ENCODE assay signal across 20 mouse cellular contexts in the genomic region with DNA sequence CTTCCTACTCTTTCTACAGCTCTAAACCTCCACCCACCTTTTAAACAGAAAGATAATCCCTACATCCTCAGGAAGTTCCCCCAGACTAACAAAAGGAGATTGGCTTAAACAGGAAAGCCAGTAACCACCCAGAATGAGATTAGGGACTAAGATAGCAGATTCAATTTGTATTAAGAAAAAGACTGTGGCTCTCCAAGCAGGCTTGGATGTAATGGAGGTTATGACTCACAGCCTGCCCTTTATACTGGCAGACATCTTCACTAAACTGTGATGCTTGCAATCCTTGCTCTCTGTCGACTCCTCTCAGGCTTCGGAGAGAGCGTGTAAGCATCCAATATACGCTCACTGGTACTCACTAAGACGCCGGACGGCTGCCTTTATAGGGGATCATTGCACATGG.
A peak's percentile ranks its signal among the peaks of the same experiment; 100 is the strongest.
DNase-seq lines count a peak whose midpoint lies in the region; ATAC-seq and TF ChIP-seq lines count a peak whose summit lies in the region.
"Had no signal": no experiment of that assay in that cellular context is flagged by ENCODE, and none has a peak within 500 bp of the region (broad histone marks: within the 10 kb centered on the region; RNA-seq: fewer than 3 reads in every experiment).

No protein-coding gene starts in this region.

- intact Hi-C loops in heart, postnatal 10 days (cut with DNase I), result no loop called here

- no peak for TF ChIP-seq CTCF in hindbrain, postnatal 0 days (IDR thresholded peaks at IDR 0.05; ENCODE audit: low read depth)

- no peak overlapping the region for H3K4me3 ChIP-seq in heart, embryonic 16.5 days (ENCODE audit: low read length)
- H3K4me3 ChIP-seq in midbrain, embryonic 12.5 days, result no peak overlapping the region
- H3K4me3 ChIP-seq in midbrain, embryonic 14.5 days (replicated peaks; ENCODE audit: low read depth, low read length), result no peak overlapping the region
- H3K4me3 ChIP-seq in hindbrain, postnatal 0 days (ENCODE audit: low read length), result no peak overlapping the region
- H3K4me3 ChIP-seq: embryonic facial prominence, embryonic 13.5 days; layer of hippocampus, adult 2 months; liver, embryonic 13.5 days; neural tube, embryonic 12.5 days had no signal

- no peaks in the 10 kb centered on the region; the same call in 1 of the 2 replicates for H3K4me1 ChIP-seq in heart, embryonic 16.5 days (ENCODE audit: control insufficient read depth, insufficient read depth, low read length)
- no peaks in the 10 kb centered on the region; the same call in 1 of the 2 replicates for H3K4me1 ChIP-seq in midbrain, embryonic 12.5 days
- H3K4me1 ChIP-seq in midbrain, embryonic 14.5 days (ENCODE audit: control insufficient read depth, insufficient read depth, low read length), result peaks cover 5% of the 10 kb centered on the region; the same call in 1 of the 2 replicates
- H3K4me1 ChIP-seq in hindbrain, postnatal 0 days (ENCODE audit: insufficient read depth, low read length), result no peaks in the 10 kb centered on the region

- no peaks in the 10 kb centered on the region for H3K27me3 ChIP-seq in heart, embryonic 16.5 days (ENCODE audit: control insufficient read depth, insufficient read depth, low read length)
- no peaks in the 10 kb centered on the region for H3K27me3 ChIP-seq in midbrain, embryonic 12.5 days
- no peaks in the 10 kb centered on the region for H3K27me3 ChIP-seq in midbrain, embryonic 14.5 days (ENCODE audit: control insufficient read depth, insufficient read depth, low read length)
- no peaks in the 10 kb centered on the region for H3K27me3 ChIP-seq in hindbrain, postnatal 0 days (ENCODE audit: insufficient read depth, low read length)
- H3K27me3 ChIP-seq: embryonic facial prominence, embryonic 13.5 days; liver, embryonic 13.5 days; neural tube, embryonic 12.5 days had no signal

- no peak overlapping the region for H3K9ac ChIP-seq in heart, embryonic 16.5 days (ENCODE audit: low read length)
- no peak overlapping the region for H3K9ac ChIP-seq in midbrain, embryonic 12.5 days (replicated peaks)
- no peak overlapping the region for H3K9ac ChIP-seq in midbrain, embryonic 14.5 days (replicated peaks; ENCODE audit: low read length)
- H3K9ac ChIP-seq in hindbrain, postnatal 0 days (replicated peaks; ENCODE audit: low read length), result no peak overlapping the region
- H3K9ac ChIP-seq: embryonic facial prominence, embryonic 13.5 days; forebrain, postnatal 0 days; liver, embryonic 13.5 days; neural tube, embryonic 12.5 days had no signal

- no peak for DNase-seq in frontal cortex, postnatal 36 days (ENCODE audit: low spot score in 2 of 2)
- DNase-seq in heart, postnatal 10 days, result no peak
- DNase-seq in midbrain, embryonic 14.5 days, result no peak
- DNase-seq in hindbrain, postnatal 0 days (ENCODE audit: low spot score), result no peak
- DNase-seq: cerebellum, adult 9-10 months; forebrain, postnatal 0 days; kidney, adult 18-20 months; kidney, postnatal 10 days; liver, embryonic 13.5 days; lung, postnatal 14 days; right cerebral cortex, postnatal 25 days; thymus, postnatal 14 days had no signal

- no peaks in the 10 kb centered on the region for H3K9me3 ChIP-seq in heart, embryonic 16.5 days (replicated peaks; ENCODE audit: control insufficient read depth, low read length)
- no peaks in the 10 kb centered on the region for H3K9me3 ChIP-seq in midbrain, embryonic 12.5 days
- no peaks in the 10 kb centered on the region for H3K9me3 ChIP-seq in midbrain, embryonic 14.5 days (ENCODE audit: control insufficient read depth, low read length)
- no peaks in the 10 kb centered on the region for H3K9me3 ChIP-seq in hindbrain, postnatal 0 days (ENCODE audit: low read length)
- H3K9me3 ChIP-seq: embryonic facial prominence, embryonic 13.5 days; liver, embryonic 13.5 days; neural tube, embryonic 12.5 days had no signal

- peak; percentile 66 for ATAC-seq in frontal cortex, adult (ENCODE audit: low TSS enrichment)
- ATAC-seq in heart, embryonic 16.5 days (replicated peaks; ENCODE audit: extremely low read depth, insufficient read depth, low FRiP score), result no peak; the same call in 1 of the 2 replicates
- no peak for ATAC-seq in midbrain, embryonic 12.5 days (ENCODE audit: low FRiP score, low read depth)
- no peak for ATAC-seq in midbrain, embryonic 14.5 days (ENCODE audit: low FRiP score, low TSS enrichment)
- no peak for ATAC-seq in activated CD4-positive, CD25-positive, alpha-beta regulatory T cell, adult 4 months
- no peak for ATAC-seq in hindbrain, postnatal 0 days
- ATAC-seq: forebrain, postnatal 0 days had no signal

- H3K4me2 ChIP-seq in heart, embryonic 16.5 days (ENCODE audit: low read depth, low read length), result no peak overlapping the region
- H3K4me2 ChIP-seq in midbrain, embryonic 12.5 days (replicated peaks), result no peak overlapping the region
- no peak overlapping the region for H3K4me2 ChIP-seq in midbrain, embryonic 14.5 days (ENCODE audit: low read length)
- H3K4me2 ChIP-seq in hindbrain, postnatal 0 days (ENCODE audit: low read depth, low read length), result no peak overlapping the region
- H3K4me2 ChIP-seq: embryonic facial prominence, embryonic 13.5 days; liver, embryonic 13.5 days; neural tube, embryonic 12.5 days had no signal

- WGBS in heart, embryonic 16.5 days, result 84% methylated on average over 7 of the region's 7 CpGs
- WGBS in midbrain, embryonic 12.5 days, result 94% methylated on average over 7 of the region's 7 CpGs
- 88% methylated on average over 7 of the region's 7 CpGs for WGBS in midbrain, embryonic 14.5 days
- 94% methylated on average over 7 of the region's 7 CpGs for WGBS in hindbrain, postnatal 0 days

- no peaks in the 10 kb centered on the region for H3K36me3 ChIP-seq in heart, embryonic 16.5 days (ENCODE audit: control insufficient read depth, insufficient read depth)
- H3K36me3 ChIP-seq in midbrain, embryonic 12.5 days, result no peaks in the 10 kb centered on the region
- peaks cover 5% of the 10 kb centered on the region; the same call in 1 of the 2 replicates for H3K36me3 ChIP-seq in midbrain, embryonic 14.5 days (ENCODE audit: control insufficient read depth, insufficient read depth, low read length)
- peaks cover 5% of the 10 kb centered on the region; the same call in 1 of the 2 replicates for H3K36me3 ChIP-seq in hindbrain, postnatal 0 days (ENCODE audit: insufficient read depth, low read length)
- H3K36me3 ChIP-seq: embryonic facial prominence, embryonic 13.5 days; liver, embryonic 13.5 days; neural tube, embryonic 12.5 days had no signal

- peak overlapping the region; percentile 41 for H3K27ac ChIP-seq in heart, embryonic 16.5 days (ENCODE audit: low read length)
- 0 out of 2 replicates have a peak overlapping the region, but pooled peaks have one; percentile 30 for H3K27ac ChIP-seq in midbrain, embryonic 12.5 days (replicated peaks)
- H3K27ac ChIP-seq in midbrain, embryonic 14.5 days (replicated peaks; ENCODE audit: low read depth, low read length), result no peak overlapping the region
- H3K27ac ChIP-seq in hindbrain, postnatal 0 days, result no peak overlapping the region
- H3K27ac ChIP-seq: embryonic facial prominence, embryonic 13.5 days; layer of hippocampus, adult 2 months; neural tube, embryonic 12.5 days; stomach, postnatal 0 days had no signal

Comparison
In these comparisons a context has a peak if more than half of its experiments do, and no peak if none do; other contexts are left out.
1. H3K27ac ChIP-seq: peak in heart, embryonic 16.5 days (single experiment) and midbrain, embryonic 12.5 days (single experiment); none in midbrain, embryonic 14.5 days (single experiment) and hindbrain, postnatal 0 days (single experiment).